Mouse (Mus musculus) cerebellum, adult 2 months (tissue): Measurements from ENCODE around the gene Gna13.

Experiments used
- CTCF ChIP-seq: fragments of 200-500 bp; IDR thresholded peaks from 2 replicates; pipeline ENCODE4 v1.5.1; 2011; ENCODE audit warnings: low read depth, mild to moderate bottlenecking, control low read depth, low read length, moderate library complexity, borderline replicate concordance; ENCODE audit not compliant: insufficient read depth
- POLR2A ChIP-seq: fragments of 200-500 bp; IDR thresholded peaks from 2 replicates; pipeline ENCODE4 v1.6.1; 2011; ENCODE audit warnings: low read length, control low read depth, borderline replicate concordance; ENCODE audit not compliant: insufficient read depth

- TF ChIP-seq POLR2A (no peak), CTCF (no peak)
Observed at GRCm38 (mm10) chr11:109391760-109392159, 29.1 kb downstream of the Gna13 start.
